Mouse (Mus musculus): ENCODE measurements around the gene Sync.

DNA sequence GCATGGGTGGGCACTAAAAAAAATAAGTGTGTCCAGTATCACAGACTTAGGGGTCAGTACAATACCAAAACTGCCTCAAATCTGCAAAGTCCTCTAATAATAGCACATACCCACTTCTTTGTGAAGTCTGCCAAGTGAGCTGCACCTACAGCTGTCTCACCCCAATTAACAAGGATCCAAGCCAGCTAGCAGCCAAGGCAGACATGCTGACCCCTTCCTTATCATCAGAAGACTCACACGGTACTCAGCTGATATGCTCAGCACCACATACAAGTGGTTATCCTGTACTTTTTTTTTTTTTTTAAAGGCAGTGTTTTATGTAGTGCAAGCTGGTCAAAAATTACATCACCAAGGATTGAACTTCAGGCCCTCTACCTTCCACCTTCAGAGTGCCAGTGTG, 16.9 kb downstream of the Sync start:
- no peak for TF ChIP-seq CTCF (IDR thresholded peaks at IDR 0.05; ENCODE audit: control insufficient read depth, insufficient read depth, insufficient replicate concordance, low read depth, low read length)
- TF ChIP-seq POLR2A (IDR thresholded peaks at IDR 0.05; ENCODE audit: control insufficient read depth, low read depth, low read length), result no peak
